Mouse (Mus musculus): ENCODE data around the gene Cmbl.
A peak's percentile ranks its signal among the peaks of the same experiment; 100 is the strongest.

Cmbl gene

GRCm38 (mm10) chr15:31583304-31584085, 18.3 kb downstream of the Cmbl start:
- no peak for DNase-seq

- no peak for DNase-seq
Observed at GRCm38 (mm10) chr15:31585238-31585637, 20.0 kb downstream of the Cmbl start.

GRCm38 (mm10) chr15:31586088-31586487, 20.9 kb downstream of the Cmbl start:
- no peak for DNase-seq

GRCm38 (mm10) chr15:31586519-31586918, 21.3 kb downstream of the Cmbl start:
- DNase-seq: peak; percentile 65 to 85

- no peak for DNase-seq
Observed at GRCm38 (mm10) chr15:31587789-31588188, 22.6 kb downstream of the Cmbl start.

GRCm38 (mm10) chr15:31588989-31589640, 23.9 kb downstream of the Cmbl start:
- no peak for DNase-seq

GRCm38 (mm10) chr15:31590176-31590575, 25.0 kb downstream of the Cmbl start:
- no peak for DNase-seq

- DNase-seq: no peak
Observed at GRCm38 (mm10) chr15:31592531-31592930, 27.3 kb downstream of the Cmbl start.

- no peak for DNase-seq
Observed at GRCm38 (mm10) chr15:31594260-31594659, 29.1 kb downstream of the Cmbl start.

GRCm38 (mm10) chr15:31595651-31596050, 30.5 kb downstream of the Cmbl start:
- no peak for DNase-seq

GRCm38 (mm10) chr15:31599834-31600233, 34.6 kb downstream of the Cmbl start:
- DNase-seq: no peak

GRCm38 (mm10) chr15:31601279-31601645, 36.1 kb downstream of the Cmbl start:
- no peak for DNase-seq

GRCm38 (mm10) chr15:31601646-31602374, 36.6 kb downstream of the Cmbl start, which contains the start of the genes Cct5 and Fam173b:
Gene Cct5, minus strand, starts transcription at chr15:31601804.
Gene Fam173b, plus strand, starts transcription at chr15:31601852.
- peak; percentile 96 to 98 for DNase-seq

GRCm38 (mm10) chr15:31602426-31602825, 37.2 kb downstream of the Cmbl start:
- DNase-seq: peak; percentile 30 to 38

- no peak for DNase-seq
Observed at GRCm38 (mm10) chr15:31603113-31603512, 37.9 kb downstream of the Cmbl start.

GRCm38 (mm10) chr15:31606821-31607220, 41.6 kb downstream of the Cmbl start:
- no peak for DNase-seq

GRCm38 (mm10) chr15:31611027-31611426, 45.8 kb downstream of the Cmbl start:
- no peak for DNase-seq

GRCm38 (mm10) chr15:31611976-31612375, 46.8 kb downstream of the Cmbl start:
- DNase-seq: no peak

- DNase-seq: no peak
Observed at GRCm38 (mm10) chr15:31613826-31614453, 48.8 kb downstream of the Cmbl start.

GRCm38 (mm10) chr15:31614666-31615065, 49.5 kb downstream of the Cmbl start:
- no peak for DNase-seq

- DNase-seq: no peak
Observed at GRCm38 (mm10) chr15:31617261-31617660, 52.1 kb downstream of the Cmbl start.

- no peak for DNase-seq
Observed at GRCm38 (mm10) chr15:31619521-31619920, 54.3 kb downstream of the Cmbl start.
